Mouse (Mus musculus) E14TG2a.4 (cell line): ENCODE measurements around the gene Nlrp6.

Source experiments
- H3K27me3 ChIP-seq: 2 replicates; pipeline ENCODE4 v1.6.1; 2014; ENCODE audit warnings: low read length, control low read depth; ENCODE audit not compliant: insufficient read depth
- H3K36me3 ChIP-seq: 2 replicates; pipeline ENCODE4 v1.6.1; 2014; ENCODE audit warnings: low read length, control low read depth; ENCODE audit not compliant: insufficient read depth
- H3K4me1 ChIP-seq: replicated peaks from 2 replicates; pipeline ENCODE4 v1.6.1; 2014; ENCODE audit warnings: low read depth, low read length, control low read depth
- H3K4me3 ChIP-seq: replicated peaks from 2 replicates; pipeline ENCODE4 v1.5.1; 2014; ENCODE audit warnings: mild to moderate bottlenecking, low read length
- H3K9me3 ChIP-seq: 2 replicates; pipeline ENCODE4 v1.6.1; 2014; ENCODE audit warnings: low read length, control low read depth
- CTCF ChIP-seq: conservative IDR thresholded peaks from 2 replicates; pipeline ENCODE4 v1.5.1; 2014; ENCODE audit warnings: low read length
- NANOG ChIP-seq: IDR thresholded peaks from 2 replicates; pipeline ENCODE4 v1.6.1; 2014; ENCODE audit warnings: borderline replicate concordance, low read length, mixed read lengths
- POU5F1 ChIP-seq: IDR thresholded peaks from 2 replicates; pipeline ENCODE4 v1.6.1; 2014; ENCODE audit warnings: low read length, borderline replicate concordance

Gene Nlrp6

DNA sequence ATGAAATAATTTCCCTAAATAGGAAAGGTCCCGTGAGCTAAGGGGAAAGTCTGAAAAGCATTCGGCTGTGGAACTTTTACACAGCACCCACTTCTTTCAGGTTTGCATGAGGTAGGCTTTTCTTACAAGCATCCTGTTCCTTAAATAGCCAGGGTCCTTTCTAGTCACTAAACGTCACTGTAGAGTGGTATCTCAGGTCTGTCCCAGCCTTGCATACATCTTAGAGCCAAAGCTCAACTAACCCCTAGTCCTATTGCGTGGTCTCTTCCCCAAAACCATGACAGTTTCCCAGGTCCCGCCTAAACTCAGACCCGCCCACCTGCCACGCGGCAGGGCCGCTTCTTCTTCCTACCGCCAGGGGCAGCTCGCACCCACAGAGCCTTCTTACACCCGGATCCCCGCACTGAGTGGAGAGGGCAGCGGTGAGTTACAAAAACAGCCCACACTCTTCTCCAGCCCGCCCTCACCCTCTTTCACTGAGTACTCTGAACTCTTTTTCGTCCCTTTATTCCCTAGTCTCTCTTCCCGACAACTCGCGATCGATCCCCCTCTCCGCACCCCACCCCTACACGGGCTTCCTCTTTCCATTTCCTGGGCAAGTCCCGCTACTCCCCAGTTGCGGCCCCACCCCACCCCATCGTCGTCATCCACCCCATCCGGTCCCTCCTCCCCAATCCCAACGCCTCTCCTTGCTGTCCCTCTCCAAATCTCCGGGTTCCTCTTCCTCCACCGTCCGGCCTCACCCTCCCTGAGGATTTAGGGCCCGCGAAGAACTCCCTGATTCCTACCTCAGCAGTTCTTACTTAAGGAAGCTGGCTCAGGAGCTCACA lies 20.7 kb downstream of the Nlrp6 start, which contains the start of gene Pgghg:
Gene Pgghg, plus strand, starts transcription at position 170 of the 830 bp plus-strand sequence.
- peaks cover 88% of the 10 kb centered on the region for H3K4me1 ChIP-seq
- peak; percentile 81 for TF ChIP-seq CTCF
- no peak for TF ChIP-seq POU5F1
- no peaks in the 10 kb centered on the region for H3K27me3 ChIP-seq
- peak within 1 kb of the TSS; percentile 80 for H3K4me3 ChIP-seq
- no peaks in the 10 kb centered on the region for H3K9me3 ChIP-seq
- H3K36me3 ChIP-seq = peaks cover 35% of the 10 kb centered on the region

DNA sequence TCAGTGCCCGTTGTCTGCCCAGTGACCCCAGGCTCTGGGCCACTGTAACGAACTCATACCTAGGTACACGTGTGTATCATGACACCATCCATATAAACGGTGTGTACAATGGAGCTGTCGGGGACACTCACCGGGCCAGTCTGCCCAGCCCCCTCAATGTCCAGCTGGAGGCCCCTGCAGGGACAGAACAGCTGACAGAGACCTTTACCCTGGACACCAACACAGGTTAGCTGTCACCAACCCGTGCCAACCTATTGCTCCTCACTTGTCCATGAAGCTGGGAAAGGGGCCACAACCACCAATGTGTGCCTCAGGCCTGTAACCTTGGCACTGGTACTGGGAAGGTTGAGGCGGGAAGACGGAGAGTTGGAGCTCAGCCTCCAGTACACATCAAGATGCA lies 21.6 kb downstream of the Nlrp6 start:
- Histone ChIP-seq H3K36me3 (peaks cover 44% of the 10 kb centered on the region), H3K4me3 (peak overlapping the region; percentile 80), H3K4me1 (peaks cover 87% of the 10 kb centered on the region), H3K9me3 (no peaks in the 10 kb centered on the region), H3K27me3 (no peaks in the 10 kb centered on the region)
- no peak for TF ChIP-seq NANOG
- no peak for TF ChIP-seq CTCF
- TF ChIP-seq POU5F1 = no peak

DNA sequence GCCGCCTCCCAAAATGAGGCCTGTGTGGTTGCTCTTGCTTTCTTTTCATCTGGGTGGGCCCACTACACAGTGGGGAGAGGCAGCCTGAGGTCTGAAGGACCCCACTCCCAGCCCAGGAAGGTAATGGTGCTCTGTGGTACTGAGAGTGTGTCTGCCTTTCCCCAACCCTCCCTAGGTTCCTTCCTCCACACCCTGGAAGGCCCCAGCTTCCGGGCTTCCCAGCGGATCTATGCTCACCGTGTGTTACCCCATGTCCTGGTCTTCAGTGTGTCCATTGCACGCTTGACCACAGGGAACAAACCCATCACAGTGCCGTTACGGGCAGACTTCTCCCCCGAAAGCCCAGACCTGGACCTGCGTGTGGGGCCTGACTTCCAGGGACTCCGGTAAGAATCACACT lies 22.1 kb downstream of the Nlrp6 start:
- Histone ChIP-seq H3K27me3 (no peaks in the 10 kb centered on the region), H3K36me3 (peaks cover 49% of the 10 kb centered on the region), H3K9me3 (no peaks in the 10 kb centered on the region), H3K4me1 (peaks cover 86% of the 10 kb centered on the region), H3K4me3 (peak overlapping the region; percentile 80)
- no peak for TF ChIP-seq CTCF
- no peak for TF ChIP-seq POU5F1
- no peak for TF ChIP-seq NANOG

DNA sequence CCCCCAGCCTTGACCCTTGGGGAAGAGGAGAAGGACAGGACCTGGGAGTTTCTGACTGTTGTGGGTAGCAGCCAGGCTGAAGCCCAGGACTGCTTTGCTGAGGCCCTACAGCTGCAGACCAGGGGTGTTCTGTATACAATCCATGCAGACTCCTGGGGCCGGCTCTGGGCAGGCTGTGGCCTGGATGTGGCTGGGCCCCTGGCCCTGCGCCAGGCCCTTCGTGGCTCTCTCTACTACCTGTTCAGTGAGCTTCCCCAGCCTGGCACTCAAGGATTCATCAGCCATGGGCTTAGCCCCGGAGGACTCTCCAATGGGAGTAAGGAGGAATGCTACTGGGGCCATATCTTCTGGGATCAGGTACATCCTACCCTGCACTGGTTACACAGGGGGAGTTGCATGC lies 22.7 kb downstream of the Nlrp6 start:
- Histone ChIP-seq H3K9me3 (no peaks in the 10 kb centered on the region), H3K36me3 (peaks cover 55% of the 10 kb centered on the region), H3K27me3 (no peaks in the 10 kb centered on the region), H3K4me3 (peak overlapping the region; percentile 80), H3K4me1 (peaks cover 87% of the 10 kb centered on the region)
- TF ChIP-seq NANOG = no peak
- TF ChIP-seq CTCF = no peak
- TF ChIP-seq POU5F1 = no peak

DNA sequence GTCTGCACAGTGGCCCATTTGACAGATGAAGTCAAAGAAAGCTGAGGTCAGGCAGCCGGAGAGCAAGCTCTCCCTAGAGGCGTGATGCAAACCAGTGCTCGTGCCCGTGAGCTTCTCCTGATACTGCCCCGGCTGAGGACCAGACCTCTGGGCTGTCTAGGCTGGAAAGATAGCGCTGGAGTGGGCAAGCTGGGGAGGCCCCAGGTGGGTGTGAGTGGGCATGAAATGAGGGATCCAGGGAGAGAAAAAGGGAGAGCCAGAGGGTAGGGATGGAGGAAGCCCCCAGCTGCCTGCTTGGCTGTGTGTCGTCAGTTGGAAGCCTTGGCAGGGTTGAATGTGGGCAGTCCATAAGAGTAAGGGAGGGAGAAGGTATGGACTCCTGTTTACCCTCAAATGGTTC lies 23.5 kb downstream of the Nlrp6 start:
- peaks cover 63% of the 10 kb centered on the region for H3K36me3 ChIP-seq
- H3K27me3 ChIP-seq = no peaks in the 10 kb centered on the region
- no peaks in the 10 kb centered on the region for H3K9me3 ChIP-seq
- H3K4me3 ChIP-seq = no peak overlapping the region
- no peak for TF ChIP-seq NANOG
- no peak for TF ChIP-seq POU5F1
- TF ChIP-seq CTCF = no peak
- H3K4me1 ChIP-seq = peaks cover 87% of the 10 kb centered on the region

DNA sequence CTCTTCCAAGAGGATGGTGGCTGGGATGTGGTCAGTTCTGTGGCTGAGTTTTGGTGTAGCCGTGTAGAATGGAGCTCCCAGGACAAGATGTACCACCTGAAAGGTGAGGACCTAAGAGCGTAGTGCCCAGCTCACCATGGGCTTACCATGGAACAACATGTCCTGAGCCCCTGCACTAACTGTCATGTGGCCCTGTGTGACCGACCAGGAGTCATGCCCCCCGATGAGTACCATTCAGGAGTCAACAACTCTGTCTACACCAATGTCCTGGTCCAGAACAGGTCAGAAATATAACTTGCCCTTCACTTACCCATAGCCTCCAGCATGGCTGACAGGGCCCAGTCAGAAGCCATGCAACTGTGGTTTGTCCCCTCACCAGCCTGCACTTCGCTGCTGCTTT lies 24.5 kb downstream of the Nlrp6 start:
- Histone ChIP-seq H3K27me3 (no peaks in the 10 kb centered on the region), H3K9me3 (no peaks in the 10 kb centered on the region), H3K4me3 (no peak overlapping the region), H3K36me3 (peaks cover 74% of the 10 kb centered on the region), H3K4me1 (peaks cover 87% of the 10 kb centered on the region)
- TF ChIP-seq CTCF = no peak
- TF ChIP-seq NANOG = no peak
- no peak for TF ChIP-seq POU5F1

DNA sequence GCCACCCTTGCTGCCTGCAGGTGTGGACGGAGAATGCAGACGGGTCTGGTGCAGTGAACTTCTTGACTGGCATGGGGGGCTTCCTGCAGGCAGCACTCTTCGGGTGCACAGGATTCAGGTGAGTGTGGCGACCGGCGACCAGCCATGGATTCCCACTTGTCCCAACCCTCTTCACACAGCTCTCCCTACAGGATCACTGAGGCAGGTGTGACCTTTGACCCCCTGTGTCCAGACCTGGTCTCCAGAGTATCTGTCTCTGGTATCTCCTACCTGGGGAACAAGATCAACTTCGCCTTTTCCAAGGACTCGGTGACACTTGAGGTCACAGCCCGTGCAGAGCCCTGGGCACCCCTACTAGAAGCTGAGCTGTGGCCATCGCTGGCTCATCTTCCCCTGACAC lies 25.6 kb downstream of the Nlrp6 start:
- Histone ChIP-seq H3K36me3 (peaks cover 84% of the 10 kb centered on the region), H3K9me3 (no peaks in the 10 kb centered on the region), H3K27me3 (no peaks in the 10 kb centered on the region), H3K4me3 (no peak overlapping the region), H3K4me1 (peaks cover 87% of the 10 kb centered on the region)
- TF ChIP-seq POU5F1 = no peak
- TF ChIP-seq NANOG = no peak
- TF ChIP-seq CTCF = no peak

DNA sequence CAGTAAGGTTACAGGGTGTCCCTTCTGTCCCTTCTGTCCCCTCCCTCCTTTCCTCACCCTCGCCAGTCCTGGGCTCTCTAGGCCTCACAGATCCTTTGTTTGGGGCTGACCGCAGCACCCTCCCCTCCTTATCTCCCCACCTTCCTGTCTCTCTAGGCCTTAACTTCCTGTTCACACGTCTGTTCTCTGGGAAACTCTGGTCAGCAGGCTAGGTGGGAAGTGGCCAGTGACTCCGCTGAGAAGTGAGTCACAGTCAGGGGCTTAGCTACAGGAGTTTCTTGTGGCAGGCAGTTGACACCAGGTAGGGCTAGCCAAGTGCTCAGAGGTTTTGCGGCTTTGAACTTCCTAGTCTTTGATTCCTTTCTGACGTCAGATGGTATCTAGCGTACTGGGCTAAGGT lies 26.3 kb downstream of the Nlrp6 start:
- Histone ChIP-seq H3K4me1 (peaks cover 90% of the 10 kb centered on the region), H3K27me3 (no peaks in the 10 kb centered on the region), H3K36me3 (peaks cover 91% of the 10 kb centered on the region), H3K4me3 (no peak overlapping the region), H3K9me3 (no peaks in the 10 kb centered on the region)
- TF ChIP-seq CTCF (no peak), NANOG (no peak), POU5F1 (no peak)

DNA sequence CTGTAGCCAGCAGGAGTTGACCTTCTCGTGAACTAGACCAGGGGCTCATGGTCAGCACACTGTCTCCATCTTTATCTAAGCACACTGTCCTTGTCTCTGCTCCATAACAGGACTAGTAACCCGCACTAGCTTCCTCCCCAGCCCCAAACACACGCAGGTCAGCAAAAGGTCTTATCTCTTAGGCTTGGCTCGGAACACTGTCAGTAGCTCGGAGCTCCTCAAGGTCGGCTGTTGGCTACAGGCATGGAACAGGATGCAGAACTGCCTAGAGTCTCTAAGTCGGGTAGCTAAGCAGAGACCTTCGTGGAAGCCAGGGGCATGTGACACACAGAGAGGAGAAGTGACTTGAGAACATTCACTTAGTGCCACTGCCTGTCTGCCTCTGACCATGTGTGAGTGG lies 27.5 kb downstream of the Nlrp6 start:
- peaks cover 98% of the 10 kb centered on the region for H3K36me3 ChIP-seq
- H3K9me3 ChIP-seq = no peaks in the 10 kb centered on the region
- peaks cover 90% of the 10 kb centered on the region for H3K4me1 ChIP-seq
- H3K27me3 ChIP-seq = no peaks in the 10 kb centered on the region
- H3K4me3 ChIP-seq = no peak overlapping the region
- TF ChIP-seq NANOG = no peak
